Mouse (Mus musculus): ENCODE measurements around the gene P3h4.

DNA sequence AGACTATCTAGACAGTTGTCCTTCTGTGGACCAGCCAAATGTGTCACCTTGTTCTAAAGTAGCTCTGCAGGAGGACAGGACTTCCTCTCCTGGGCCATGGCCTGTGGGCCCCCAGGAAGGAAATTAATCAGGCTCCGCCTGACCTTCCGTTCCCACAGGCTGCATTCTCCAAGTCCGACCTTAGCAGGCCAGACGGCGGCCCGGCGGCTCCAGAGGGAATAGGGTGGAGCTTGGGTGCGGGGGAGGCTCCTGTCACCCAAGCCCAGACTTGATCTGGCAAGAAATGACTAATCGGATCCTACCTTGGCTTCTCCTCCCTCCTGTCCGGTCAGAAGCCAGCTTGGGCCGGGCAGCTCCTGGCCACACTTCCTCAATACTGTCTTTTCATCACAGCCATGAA lies 19.4 kb downstream of the P3h4 start:
- 0 out of 2 replicates have a peak, but pooled peaks have one; percentile 21 for TF ChIP-seq POLR2A (IDR thresholded peaks at IDR 0.05; ENCODE audit: borderline replicate concordance, insufficient read depth, low read length)
- no peak for TF ChIP-seq CTCF (IDR thresholded peaks at IDR 0.05; ENCODE audit: borderline replicate concordance, insufficient read depth, low read depth, low read length)

Data from cerebellum, adult 2 months (tissue).